In the genomic region with DNA sequence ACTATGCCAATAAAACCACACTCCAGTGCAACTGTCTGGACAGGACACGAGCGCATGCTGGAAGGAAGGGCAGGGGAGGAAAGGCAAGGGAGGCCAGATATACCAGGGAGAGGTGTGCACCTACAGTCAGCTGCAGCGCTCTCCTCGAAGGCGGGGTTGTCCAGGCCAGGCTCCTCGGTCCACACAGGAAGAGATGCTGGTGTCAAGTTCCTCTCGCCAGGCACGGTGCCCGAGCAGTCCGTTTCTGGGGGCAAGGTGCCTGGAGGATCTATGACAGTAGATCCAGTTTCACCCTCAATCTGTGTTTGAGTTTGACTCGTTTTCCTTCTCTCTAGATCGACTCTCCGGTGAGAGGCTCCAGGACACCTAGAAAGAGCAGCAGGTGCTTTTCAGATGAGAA, we compare ENCODE assay signal across 20 mouse cellular contexts. TPM values are rescaled to one million over a fixed set of nuclear protein-coding genes. Genes with fewer than 3 reads are reported as not detected.
DNase-seq lines count a peak whose midpoint lies in the region; TF ChIP-seq lines count a peak whose summit lies in the region.
"Had no signal": no experiment of that assay in that cellular context is flagged by ENCODE, and none has a peak within 500 bp of the region (broad histone marks: within the 10 kb centered on the region; RNA-seq: fewer than 3 reads in every experiment).

No protein-coding gene starts in this region.

- H3K4me1 ChIP-seq in heart, adult 2 months (ENCODE audit: control insufficient read depth, insufficient read depth, low read length) = peaks cover 32% of the 10 kb centered on the region
- H3K4me1 ChIP-seq: hindbrain, embryonic 13.5 days; intestine, embryonic 15.5 days had no signal

- no peak for TF ChIP-seq EP300 in heart, adult 2 months (IDR thresholded peaks at IDR 0.05; ENCODE audit: insufficient read depth, low read depth, low read length)

- DNase-seq in cerebellum, adult 9-10 months = peak; percentile 48
- DNase-seq in cerebellum, adult 8-10 months = no peak
- DNase-seq in heart, adult 2 months = no peak
- no peak for DNase-seq in heart, postnatal 4 days
- peak; percentile 33 for DNase-seq in gastrocnemius, postnatal 25 days
- no peak for DNase-seq in lung, postnatal 36 days
- no peak for DNase-seq in natural killer cell, adult 2 months (ENCODE audit: low spot score in 2 of 2)
- DNase-seq in embryo, embryonic 10.5 days (ENCODE audit: low spot score) = no peak
- DNase-seq: adrenal gland, adult 8-10 months; adrenal gland, postnatal 25 days; cerebellum, adult 18-20 months; cerebellum, postnatal 10 days; cerebellum, postnatal 36 days; kidney, adult 11 months had no signal

- no peak for TF ChIP-seq POLR2A in heart, adult 2 months (IDR thresholded peaks at IDR 0.05; ENCODE audit: insufficient read depth, low read depth, low read length)

- H3K79me2 ChIP-seq in heart, adult 2 months (replicated peaks; ENCODE audit: control insufficient read depth, insufficient read depth, low read length) = peaks cover 3% of the 10 kb centered on the region; the same call in 1 of the 2 replicates

- no peaks in the 10 kb centered on the region for H3K27me3 ChIP-seq in heart, adult 2 months (ENCODE audit: control insufficient read depth, insufficient read depth, low read length)
- H3K27me3 ChIP-seq: embryonic facial prominence, embryonic 13.5 days; forebrain, embryonic 13.5 days; hindbrain, embryonic 13.5 days; intestine, embryonic 15.5 days had no signal

- TF ChIP-seq CTCF in heart, adult 2 months (IDR thresholded peaks at IDR 0.05) = no peak

- H3K36me3 ChIP-seq in heart, adult 2 months (ENCODE audit: control insufficient read depth, insufficient read depth, low read length) = peaks cover 12% of the 10 kb centered on the region; the same call in 1 of the 2 replicates

- intact Hi-C loops in heart, adult 2 months (cut with DNase I) = no loop called here

- no peak overlapping the region for H3K9ac ChIP-seq in heart, adult 2 months (ENCODE audit: low read depth, low read length)
- H3K9ac ChIP-seq: embryonic facial prominence, embryonic 13.5 days; forebrain, embryonic 13.5 days; hindbrain, embryonic 13.5 days; intestine, embryonic 15.5 days had no signal

- H3K27ac ChIP-seq in heart, adult 2 months = peak overlapping the region; percentile 12
- H3K27ac ChIP-seq: embryonic facial prominence, embryonic 13.5 days; forebrain, embryonic 13.5 days; hindbrain, embryonic 10.5 days; hindbrain, embryonic 13.5 days; intestine, embryonic 15.5 days had no signal

- 55% methylated on average over 13 of the region's 13 CpGs for WGBS in heart, adult 2 months

- no peak overlapping the region for H3K4me3 ChIP-seq in heart, adult 2 months
- H3K4me3 ChIP-seq: embryonic facial prominence, embryonic 13.5 days; forebrain, embryonic 10.5 days; forebrain, embryonic 13.5 days; hindbrain, embryonic 10.5 days; hindbrain, embryonic 13.5 days; intestine, embryonic 15.5 days had no signal

RNA-seq across cellular contexts. Expression of a gene that starts 43.2 kb away (rescaled TPM):
- total RNA-seq in heart, adult 2 months (2021) = 10 to 100 TPM in 1 of 2 experiments, 1 to 10 TPM in 1; 9.5 to 13.6 TPM
- 13.2 and 14.5 TPM in 2 replicates for polyA plus RNA-seq in heart, adult 2 months (2012; rRNA removed)
- total RNA-seq in heart, postnatal 4 days (2021) = 10 to 100 TPM; 16.5 to 16.6 TPM
- total RNA-seq in gastrocnemius, postnatal 25 days (2021) = 1 to 10 TPM; 2.0 to 2.3 TPM

RNA-seq across cellular contexts. Expression of a gene that starts 43.7 kb away (rescaled TPM):
- total RNA-seq in heart, adult 2 months (2021) = 10 to 100 TPM; 66.6 to 74.8 TPM
- polyA plus RNA-seq in heart, adult 2 months (2012; rRNA removed) = 24.2 and 35.7 TPM in 2 replicates
- total RNA-seq in heart, postnatal 4 days (2021) = 10 to 100 TPM; 78.1 to 81.6 TPM
- 10 to 100 TPM; 85.3 to 87.5 TPM for total RNA-seq in gastrocnemius, postnatal 25 days (2021)

Comparison
In these comparisons a context has a peak if more than half of its experiments do, and no peak if none do; other contexts are left out.
1. DNase-seq: peak in cerebellum, adult 9-10 months (single experiment) and gastrocnemius, postnatal 25 days (single experiment); none in cerebellum, adult 8-10 months (single experiment), heart, adult 2 months (0 of 2), heart, postnatal 4 days (single experiment), lung, postnatal 36 days (single experiment), natural killer cell, adult 2 months (0 of 2) and embryo, embryonic 10.5 days (single experiment).